Mouse (Mus musculus) brain, embryonic 14.5 days (tissue): ENCODE results near the gene Actrt3.

Experiments used
- CTCF ChIP-seq: fragments of 200-500 bp; IDR thresholded peaks from 2 replicates; pipeline ENCODE4 v1.5.1; 2012; ENCODE audit warnings: inconsistent platforms, mild to moderate bottlenecking, moderate library complexity, borderline replicate concordance; ENCODE audit not compliant: insufficient read depth, insufficient read length; ENCODE audit errors: extremely low read depth
- POLR2A ChIP-seq: fragments of 200-500 bp; IDR thresholded peaks from 2 replicates; pipeline ENCODE4 v1.6.1; 2012; ENCODE audit warnings: mild to moderate bottlenecking, inconsistent platforms, borderline replicate concordance; ENCODE audit not compliant: poor library complexity, insufficient read depth, insufficient read length, severe bottlenecking; ENCODE audit errors: extremely low read depth

GRCm38 (mm10) chr3:30647440-30648090 is 47.8 kb upstream of the Actrt3 start, which contains the start of gene Lrrc34:
- TF ChIP-seq CTCF: no peak
- no peak for TF ChIP-seq POLR2A
